Mouse (Mus musculus) kidney, embryonic 14.5 days (tissue): ENCODE results near the gene Ly6g6c. TPM values are rescaled to one million over a fixed set of nuclear protein-coding genes. Genes with fewer than 3 reads are reported as not detected.

Experiments
- polyA plus RNA-seq: library from polyadenylated mRNA; unstranded; fragments of >200 nt; fragmentation: Nextera tagmentation; extraction: Ambion mirVana; gene quantifications from 2 replicates; pipeline ENCODE4 v1.2.1, GENCODE M21; 2014

Gene Ly6g6c
- polyA plus RNA-seq, 1 experiment from 2014 or later, result 0.30 TPM

Other genes with a start within 250 kb of the Ly6g6c start
- 25.2 and 28.7 TPM in 2 replicates for gene Stk19, start 228.4 kb upstream of the Ly6g6c start, polyA plus RNA-seq
- 55.7 and 66.4 TPM in 2 replicates for gene Dxo, start 228.4 kb upstream of the Ly6g6c start, polyA plus RNA-seq
- gene Skiv2l, start 215.2 kb upstream of the Ly6g6c start, polyA plus RNA-seq, result 22.8 and 45.9 TPM in 2 replicates
- gene Nelfe, start 215.0 kb upstream of the Ly6g6c start, polyA plus RNA-seq, result 107 and 119 TPM in 2 replicates
- gene Cfb, start 202.9 kb upstream of the Ly6g6c start, polyA plus RNA-seq, result 4.0 and 5.4 TPM in 2 replicates
- gene Zbtb12, start 185.9 kb upstream of the Ly6g6c start, polyA plus RNA-seq, result 2.1 and 3.7 TPM in 2 replicates
- not detected in 2 replicates for gene Gm20547, start 183.3 kb upstream of the Ly6g6c start, polyA plus RNA-seq
- gene C2, start 167.1 kb upstream of the Ly6g6c start, polyA plus RNA-seq, result 1.7 and 1.9 TPM in 2 replicates
- 70.5 and 76.9 TPM in 2 replicates for gene Ehmt2, start 166.9 kb upstream of the Ly6g6c start, polyA plus RNA-seq
- gene Slc44a4, start 150.9 kb upstream of the Ly6g6c start, polyA plus RNA-seq, result 5.4 and 7.7 TPM in 2 replicates
- gene Neu1, start 134.1 kb upstream of the Ly6g6c start, polyA plus RNA-seq, result 19.6 and 23.2 TPM in 2 replicates
- gene Hspa1b, start 106.2 kb upstream of the Ly6g6c start, polyA plus RNA-seq, result 0.54 and 0.80 TPM in 2 replicates
- gene Gm20481, start 95.5 kb upstream of the Ly6g6c start, polyA plus RNA-seq, result not detected in 2 replicates
- 4.3 and 4.8 TPM in 2 replicates for gene Hspa1a, start 93.2 kb upstream of the Ly6g6c start, polyA plus RNA-seq
- 0.79 and 1.3 TPM in 2 replicates for gene Hspa1l, start 92.7 kb upstream of the Ly6g6c start, polyA plus RNA-seq
- gene Lsm2, start 83.5 kb upstream of the Ly6g6c start, polyA plus RNA-seq, result 240 and 246 TPM in 2 replicates
- gene Vars, start 64.4 kb upstream of the Ly6g6c start, polyA plus RNA-seq, result 96.4 and 137 TPM in 2 replicates
- 0.13 and 0.28 TPM in 2 replicates for gene Vwa7, start 48.8 kb upstream of the Ly6g6c start, polyA plus RNA-seq
- gene Sapcd1, start 37.4 kb upstream of the Ly6g6c start, polyA plus RNA-seq, result 6.6 and 10.9 TPM in 2 replicates
- gene Msh5, start 18.6 kb upstream of the Ly6g6c start, polyA plus RNA-seq, result 4.9 and 5.9 TPM in 2 replicates
- gene Clic1, start 15.4 kb upstream of the Ly6g6c start, polyA plus RNA-seq, result 72.1 and 172 TPM in 2 replicates
- 355 and 422 TPM in 2 replicates for gene Ddah2, start 6.4 kb upstream of the Ly6g6c start, polyA plus RNA-seq
- 0.36 and 0.46 TPM in 2 replicates for gene Mpig6b, start 796 bp downstream of the Ly6g6c start, polyA plus RNA-seq
- 0.81 and 1.3 TPM in 2 replicates for gene Ly6g6e, start 11.5 kb downstream of the Ly6g6c start, polyA plus RNA-seq
- 4.3 and 4.8 TPM in 2 replicates for gene Ly6g6d, start 12.7 kb downstream of the Ly6g6c start, polyA plus RNA-seq
- gene Ly6g6f, start 20.2 kb downstream of the Ly6g6c start, polyA plus RNA-seq, result 0.31 and 0.34 TPM in 2 replicates
- 73.9 and 85.7 TPM in 2 replicates for gene Abhd16a, start 23.9 kb downstream of the Ly6g6c start, polyA plus RNA-seq
- gene Ly6g5c, start 42.9 kb downstream of the Ly6g6c start, polyA plus RNA-seq, result not detected in 2 replicates
- 1.2 and 1.3 TPM in 2 replicates for gene Ly6g5b, start 50.0 kb downstream of the Ly6g6c start, polyA plus RNA-seq
- 19.4 and 20.8 TPM in 2 replicates for gene Gpank1, start 56.1 kb downstream of the Ly6g6c start, polyA plus RNA-seq
- gene Csnk2b, start 56.7 kb downstream of the Ly6g6c start, polyA plus RNA-seq, result 325 and 334 TPM in 2 replicates
- gene D17H6S53E, start 61.0 kb downstream of the Ly6g6c start, polyA plus RNA-seq, result 9.4 and 10.0 TPM in 2 replicates
- 9.7 and 10.4 TPM in 2 replicates for gene Apom, start 66.7 kb downstream of the Ly6g6c start, polyA plus RNA-seq
- gene Bag6, start 69.8 kb downstream of the Ly6g6c start, polyA plus RNA-seq, result 82.6 and 99.0 TPM in 2 replicates
- 248 and 262 TPM in 2 replicates for gene Prrc2a, start 99.5 kb downstream of the Ly6g6c start, polyA plus RNA-seq
- 9.7 and 10.9 TPM in 2 replicates for gene Aif1, start 110.7 kb downstream of the Ly6g6c start, polyA plus RNA-seq
- 12.2 and 15.9 TPM in 2 replicates for gene Lst1, start 123.1 kb downstream of the Ly6g6c start, polyA plus RNA-seq
- gene Ltb, start 129.1 kb downstream of the Ly6g6c start, polyA plus RNA-seq, result 0.34 and 1.4 TPM in 2 replicates
- not detected in 2 replicates for gene Tnf, start 136.6 kb downstream of the Ly6g6c start, polyA plus RNA-seq
- 0.14 TPM in 1 of 2 replicates, not detected in the other for gene Lta, start 140.0 kb downstream of the Ly6g6c start, polyA plus RNA-seq
- gene Gm16181, start 155.4 kb downstream of the Ly6g6c start, polyA plus RNA-seq, result 0.89 TPM in 1 of 2 replicates, not detected in the other
- gene Atp6v1g2, start 168.3 kb downstream of the Ly6g6c start, polyA plus RNA-seq, result 5.3 and 6.4 TPM in 2 replicates
- gene Nfkbil1, start 170.4 kb downstream of the Ly6g6c start, polyA plus RNA-seq, result 3.3 and 6.0 TPM in 2 replicates
- gene Ddx39b, start 176.4 kb downstream of the Ly6g6c start, polyA plus RNA-seq, result 525 and 616 TPM in 2 replicates
- gene H2-D1, start 197.3 kb downstream of the Ly6g6c start, polyA plus RNA-seq, result 38.3 and 42.8 TPM in 2 replicates